Mouse (Mus musculus) megakaryocyte-erythroid progenitor cell, adult 5 weeks (primary cell): ENCODE data around the gene Relch. TPM values are rescaled to one million over a fixed set of nuclear protein-coding genes. Genes with fewer than 3 reads are reported as not detected.

Experiments
- polyA plus RNA-seq: library from polyadenylated mRNA; stranded (reverse); fragments of >175 nt; gene quantifications from 2 replicates; pipeline ENCODE4 v1.2.3, GENCODE M21; 2012

Relch gene
- 37.2 and 51.0 TPM in 2 replicates for polyA plus RNA-seq

DNA sequence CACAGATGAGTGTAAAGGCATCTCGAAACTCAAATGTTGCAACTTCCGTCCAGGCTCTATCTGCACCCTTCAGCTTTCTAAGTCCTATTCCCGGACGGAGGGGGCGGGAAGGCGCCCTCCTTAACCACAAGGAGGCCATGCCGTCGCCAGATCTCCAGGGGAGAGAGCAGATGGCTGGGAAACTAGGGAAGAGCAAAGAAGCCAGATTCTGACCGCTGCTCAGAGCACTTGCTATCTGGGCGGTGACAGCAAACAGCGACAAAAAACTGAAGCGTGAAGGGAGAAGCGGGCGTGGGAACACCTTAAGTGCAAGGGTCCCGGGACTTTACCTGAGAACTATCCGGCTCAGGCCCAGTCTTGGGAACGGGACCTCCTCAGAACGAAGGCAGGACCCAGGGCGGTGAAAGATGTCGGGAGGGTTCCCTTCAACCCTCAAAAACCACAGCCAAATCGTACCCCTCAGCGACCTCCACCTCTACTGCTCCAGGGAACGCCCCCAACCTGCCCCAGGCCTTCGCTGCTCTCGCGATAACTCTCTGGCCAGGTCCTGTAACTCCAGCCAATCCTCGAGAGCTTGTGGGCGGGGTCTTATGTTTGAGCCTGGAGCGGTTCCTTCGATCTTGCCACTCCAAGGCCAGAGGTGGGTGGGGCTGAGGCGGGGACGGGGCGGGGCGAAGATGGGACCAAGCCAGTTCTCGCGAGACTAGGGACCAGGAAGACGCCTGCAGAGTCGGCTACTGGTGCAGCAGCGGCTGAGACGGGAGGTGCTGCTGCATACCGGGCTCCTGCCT lies at the start of gene Relch, which contains the start of gene Pign:
Relch (plus strand) TSS at position 691 of the 791 bp plus-strand sequence.
Pign (minus strand) TSS at position 507 of the 791 bp plus-strand sequence.

GRCm38 (mm10) chr1:105780457-105781364 lies 117.0 kb downstream of the Relch start, which contains the start of gene Tnfrsf11a:
Gene Tnfrsf11a (plus strand): TSS chr1:105780718.

Other genes with a start within 250 kb of the Relch start
- 16.5 and 16.6 TPM in 2 replicates for gene Pign, start 184 bp upstream of the Relch start, polyA plus RNA-seq
- 0.15 and 0.19 TPM in 2 replicates for gene Tnfrsf11a, start 116.9 kb downstream of the Relch start, polyA plus RNA-seq